Mouse (Mus musculus) forebrain, embryonic 11.5 days (tissue): ENCODE measurements at regions not wholly inside any gene's neighbourhood (a gene's known extent, or its start where the extent isn't known, plus 50 kb on each side); places are given as distances from the start of the nearest gene placed in this dataset.

Source experiments
- ATAC-seq: fragments of 200-750 bp; cut with Nextera tagmentation; replicated peaks from 2 replicates; pipeline ENCODE4 v1.8.0; 2017; ENCODE audit warnings: moderate TSS enrichment; ENCODE audit not compliant: low FRiP score
- DNase-seq: peaks from one replicate; pipeline ENCODE4 v3.0.0-alpha.2; 2017; ENCODE audit warnings: low spot score
- H3K27ac ChIP-seq: fragments of 300-500 bp; sonication (generic); 2 replicates; pipeline ENCODE4 v1.5.1; 2014; ENCODE audit warnings: low read depth, low read length
- H3K27me3 ChIP-seq: fragments of 300-500 bp; sonication (generic); 2 replicates; pipeline ENCODE4 v1.6.1; 2014; ENCODE audit warnings: mild to moderate bottlenecking, low read length, mixed read lengths; ENCODE audit not compliant: control insufficient read depth, insufficient read depth
- H3K36me3 ChIP-seq: fragments of 300-500 bp; sonication (generic); 2 replicates; pipeline ENCODE4 v1.6.1; 2014; ENCODE audit warnings: mild to moderate bottlenecking, low read length, moderate library complexity, mixed read lengths; ENCODE audit not compliant: control insufficient read depth, insufficient read depth
- H3K4me1 ChIP-seq: fragments of 300-500 bp; sonication (generic); replicated peaks from 2 replicates; pipeline ENCODE4 v1.6.1; 2014; ENCODE audit warnings: low read length, mixed read lengths; ENCODE audit not compliant: control insufficient read depth, insufficient read depth
- H3K4me2 ChIP-seq: fragments of 300-500 bp; sonication (generic); 2 replicates; pipeline ENCODE4 v1.6.1; 2014; ENCODE audit warnings: low read depth, mild to moderate bottlenecking, low read length, moderate library complexity, mixed read lengths; ENCODE audit not compliant: severe bottlenecking
- H3K4me3 ChIP-seq: fragments of 300-500 bp; sonication (generic); 2 replicates; pipeline ENCODE4 v1.5.1; 2014; ENCODE audit warnings: low read depth, low read length
- H3K9ac ChIP-seq: fragments of 300-500 bp; sonication (generic); 2 replicates; pipeline ENCODE4 v1.6.1; 2014; ENCODE audit warnings: low read length
- H3K9me3 ChIP-seq: fragments of 300-500 bp; sonication (generic); 2 replicates; pipeline ENCODE4 v1.6.1; 2016; ENCODE audit warnings: low read length, mixed read lengths; ENCODE audit not compliant: control insufficient read depth
- WGBS: fragments of 180-500 bp; shearing (Covaris S2); extraction: QIAGEN DNeasy Blood & Tissue Kit; methylation state at CpG from one replicate; pipeline ENCODE4 v1.1.7; 2014; 5-methylcytosine and 5-hydroxymethylcytosine counted together

DNA sequence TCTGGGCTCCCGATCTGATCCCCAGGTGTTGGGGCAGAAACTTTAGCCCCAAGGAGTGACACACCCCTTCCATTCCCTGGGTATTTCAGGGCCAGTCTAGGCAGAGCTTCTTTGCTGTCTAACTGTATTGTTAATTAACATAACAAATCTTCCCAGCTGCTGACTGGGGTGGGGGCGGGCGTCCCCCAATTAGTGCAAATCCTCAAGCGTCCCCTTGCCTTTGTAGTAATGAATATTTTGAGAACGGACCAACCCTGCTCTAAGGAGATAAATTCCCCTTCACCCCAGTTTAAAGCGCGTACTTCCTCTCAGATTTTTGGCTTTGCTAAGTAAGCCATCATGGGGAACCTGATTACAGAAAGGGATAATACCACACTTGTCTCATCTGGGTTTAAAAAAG is 268.0 kb upstream of the Cxcr4 start:
- H3K4me3 ChIP-seq, result no peak overlapping the region
- 5% methylated on average over 7 of the region's 7 CpGs for WGBS
- H3K36me3 ChIP-seq, result no peaks in the 10 kb centered on the region
- peaks cover 8% of the 10 kb centered on the region for H3K4me1 ChIP-seq
- H3K9me3 ChIP-seq, result no peaks in the 10 kb centered on the region
- H3K27me3 ChIP-seq, result no peaks in the 10 kb centered on the region
- peak overlapping the region; percentile 48 for H3K27ac ChIP-seq
- no peak overlapping the region for H3K9ac ChIP-seq
- ATAC-seq (peak; percentile 85), DNase-seq (no peak)
- peak overlapping the region; percentile 12; the same call in 1 of the 2 replicates for H3K4me2 ChIP-seq

GRCm38 (mm10) chr1:128858661-128859060 is 266.6 kb upstream of the Cxcr4 start:
- ATAC-seq (no peak), DNase-seq (no peak)
- no peaks in the 10 kb centered on the region for H3K27me3 ChIP-seq
- H3K36me3 ChIP-seq, result no peaks in the 10 kb centered on the region
- no peak overlapping the region for H3K9ac ChIP-seq
- no peaks in the 10 kb centered on the region for H3K9me3 ChIP-seq
- H3K4me2 ChIP-seq, result no peak overlapping the region
- no peak overlapping the region for H3K27ac ChIP-seq
- no peak overlapping the region for H3K4me3 ChIP-seq
- 86% methylated on average over 2 of the region's 2 CpGs for WGBS
- H3K4me1 ChIP-seq, result peaks cover 9% of the 10 kb centered on the region

DNA sequence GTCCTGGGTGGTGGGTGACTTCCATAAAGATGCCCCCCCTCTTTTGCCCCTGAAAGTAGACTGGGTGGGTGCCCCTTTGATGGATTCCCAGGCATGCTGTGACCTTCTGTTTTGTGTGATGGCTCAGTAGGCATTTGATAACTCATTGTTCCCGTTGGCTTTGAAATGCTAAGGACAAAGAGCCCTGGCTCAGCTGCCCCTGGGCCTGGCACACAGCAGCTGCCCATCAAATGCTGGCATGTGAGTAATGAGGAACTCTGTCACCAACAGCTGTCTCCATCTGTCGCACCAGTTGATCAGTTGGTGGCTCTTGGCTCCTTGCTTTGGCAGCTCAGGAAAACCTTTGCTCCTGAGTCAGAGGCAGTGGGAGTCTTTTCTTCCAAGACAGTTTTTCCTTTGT is 264.8 kb upstream of the Cxcr4 start:
- no peak overlapping the region for H3K9ac ChIP-seq
- no peaks in the 10 kb centered on the region for H3K9me3 ChIP-seq
- ATAC-seq (no peak), DNase-seq (no peak)
- no peaks in the 10 kb centered on the region for H3K27me3 ChIP-seq
- peaks cover 9% of the 10 kb centered on the region for H3K4me1 ChIP-seq
- 71% methylated on average over 2 of the region's 2 CpGs for WGBS
- H3K27ac ChIP-seq, result no peak overlapping the region
- no peaks in the 10 kb centered on the region for H3K36me3 ChIP-seq
- no peak overlapping the region for H3K4me2 ChIP-seq
- H3K4me3 ChIP-seq, result no peak overlapping the region

- ATAC-seq, result no peak
- H3K9ac ChIP-seq, result no peak overlapping the region
- no peak for DNase-seq
- peaks cover 3% of the 10 kb centered on the region; the same call in 1 of the 2 replicates for H3K4me1 ChIP-seq
- no peak overlapping the region for H3K4me3 ChIP-seq
- no peaks in the 10 kb centered on the region for H3K36me3 ChIP-seq
- H3K4me2 ChIP-seq, result no peak overlapping the region
- WGBS, result 48% methylated on average over 9 of the region's 9 CpGs
- H3K27me3 ChIP-seq, result no peaks in the 10 kb centered on the region
- no peak overlapping the region for H3K27ac ChIP-seq
- no peaks in the 10 kb centered on the region for H3K9me3 ChIP-seq
Observed at GRCm38 (mm10) chr1:128854649-128855048, 262.6 kb upstream of the Cxcr4 start.

- H3K4me1 ChIP-seq, result 0 out of 2 replicates have a peak, but pooled peaks cover 2% of the 10 kb centered on the region
- H3K4me2 ChIP-seq, result no peak overlapping the region
- ATAC-seq, result no peak
- no peak for DNase-seq
- H3K9me3 ChIP-seq, result no peaks in the 10 kb centered on the region
- 88% methylated on average over 10 of the region's 10 CpGs for WGBS
- no peak overlapping the region for H3K9ac ChIP-seq
- H3K27me3 ChIP-seq, result no peaks in the 10 kb centered on the region
- H3K27ac ChIP-seq, result no peak overlapping the region
- no peak overlapping the region for H3K4me3 ChIP-seq
- H3K36me3 ChIP-seq, result no peaks in the 10 kb centered on the region
Observed at GRCm38 (mm10) chr1:128853286-128853685, 261.2 kb upstream of the Cxcr4 start.

GRCm38 (mm10) chr1:128837361-128837760 is 245.3 kb upstream of the Cxcr4 start:
- Histone ChIP-seq H3K9me3 (no peaks in the 10 kb centered on the region), H3K27ac (no peak overlapping the region), H3K4me3 (no peak overlapping the region), H3K27me3 (no peaks in the 10 kb centered on the region), H3K36me3 (no peaks in the 10 kb centered on the region), H3K9ac (no peak overlapping the region), H3K4me2 (no peak overlapping the region), H3K4me1 (no peaks in the 10 kb centered on the region)
- WGBS, result 68% methylated on average over 4 of the region's 4 CpGs
- no peak for DNase-seq
- ATAC-seq, result no peak

- no peak for ATAC-seq
- WGBS, result 90% methylated on average over 8 of the region's 8 CpGs
- Histone ChIP-seq H3K9ac (no peak overlapping the region), H3K27me3 (no peaks in the 10 kb centered on the region), H3K36me3 (no peaks in the 10 kb centered on the region), H3K9me3 (no peaks in the 10 kb centered on the region), H3K4me3 (no peak overlapping the region), H3K4me1 (no peaks in the 10 kb centered on the region), H3K27ac (no peak overlapping the region), H3K4me2 (no peak overlapping the region)
- no peak for DNase-seq
Observed at GRCm38 (mm10) chr1:128835510-128835909, 243.4 kb upstream of the Cxcr4 start.

DNA sequence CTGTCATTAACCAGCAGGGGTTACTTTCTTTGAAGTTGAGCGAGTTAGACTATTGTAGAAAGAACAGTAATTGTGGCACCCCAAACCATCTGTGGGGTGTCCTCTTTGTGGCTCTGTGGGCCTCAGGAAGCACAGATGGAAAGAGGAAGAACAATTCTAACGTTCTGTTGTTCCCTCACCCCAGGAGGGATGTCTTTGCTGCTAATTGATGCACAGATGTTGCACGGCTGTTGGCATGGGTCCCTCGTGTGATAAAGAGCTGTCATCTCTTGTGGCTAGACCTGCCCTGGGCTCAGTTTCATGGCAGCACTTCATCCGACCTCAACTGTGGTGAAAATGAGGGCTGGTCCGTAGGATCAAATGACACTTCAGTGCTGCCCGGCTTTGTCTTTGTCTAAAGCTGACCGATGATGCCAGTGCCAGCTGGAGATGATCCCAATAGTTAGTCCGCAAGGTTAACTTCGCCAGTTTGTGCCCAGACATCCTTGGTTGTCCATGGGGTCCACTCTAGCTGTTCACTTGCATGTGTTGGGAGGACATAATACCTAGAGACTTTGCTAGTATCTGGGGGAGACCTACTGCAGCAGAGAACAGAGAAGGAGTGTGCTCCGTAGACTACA is 241.1 kb upstream of the Cxcr4 start:
- peak; percentile 19; the same call in 1 of the 2 replicates for ATAC-seq
- H3K4me3 ChIP-seq, result no peak overlapping the region
- no peak overlapping the region for H3K27ac ChIP-seq
- no peaks in the 10 kb centered on the region for H3K36me3 ChIP-seq
- DNase-seq, result no peak
- no peak overlapping the region for H3K4me2 ChIP-seq
- no peak overlapping the region for H3K9ac ChIP-seq
- WGBS, result 42% methylated on average over 11 of the region's 11 CpGs
- H3K9me3 ChIP-seq, result no peaks in the 10 kb centered on the region
- peaks cover 2% of the 10 kb centered on the region; the same call in 1 of the 2 replicates for H3K4me1 ChIP-seq
- H3K27me3 ChIP-seq, result no peaks in the 10 kb centered on the region

DNA sequence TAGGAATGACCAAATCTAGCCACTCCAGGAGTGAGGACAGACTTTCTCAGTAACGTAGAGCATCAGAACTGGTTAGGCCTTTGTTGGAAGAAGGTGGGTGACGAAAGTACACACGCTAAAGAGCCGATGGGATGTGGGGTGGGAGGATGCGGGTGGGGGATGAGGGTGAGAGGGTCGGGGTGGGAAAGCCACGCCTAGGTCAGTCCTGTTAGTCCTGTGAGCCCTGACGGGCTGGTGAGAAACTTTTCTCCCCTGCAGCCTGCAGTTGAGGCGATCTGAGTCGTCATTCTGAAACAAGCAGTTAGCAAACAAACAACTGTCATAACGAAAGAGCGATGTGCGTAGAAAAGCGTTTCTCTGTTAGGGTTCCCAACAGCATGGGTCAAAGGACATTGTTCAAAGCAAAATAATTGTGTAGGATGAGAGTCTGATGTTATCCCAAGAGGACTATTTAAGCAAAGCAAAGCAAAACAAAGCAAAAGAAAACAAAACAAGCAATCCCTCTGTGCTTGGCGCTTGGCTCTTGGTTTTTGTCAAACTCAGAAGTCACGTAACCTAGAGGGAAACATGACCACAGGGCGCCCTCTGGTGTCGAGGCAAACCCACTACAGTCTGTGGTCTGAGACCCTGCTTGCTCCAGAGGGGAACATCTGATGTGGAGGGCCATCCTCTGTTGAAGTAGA is 240.2 kb upstream of the Cxcr4 start:
- Histone ChIP-seq H3K27me3 (no peaks in the 10 kb centered on the region), H3K4me3 (no peak overlapping the region), H3K36me3 (no peaks in the 10 kb centered on the region), H3K27ac (no peak overlapping the region), H3K9ac (no peak overlapping the region), H3K4me2 (no peak overlapping the region), H3K9me3 (no peaks in the 10 kb centered on the region), H3K4me1 (peaks cover 2% of the 10 kb centered on the region; the same call in 1 of the 2 replicates)
- WGBS, result 48% methylated on average over 18 of the region's 18 CpGs
- ATAC-seq, result peak; percentile 73
- DNase-seq, result peak; percentile 91
